Mouse (Mus musculus): ENCODE measurements around the gene Gm20696.

Gm20696 gene

GRCm38 (mm10) chr6:99251222-99251621 is 415.4 kb downstream of the Gm20696 start:
- DNase-seq: no peak

GRCm38 (mm10) chr6:99249496-99250030 is 417.0 kb downstream of the Gm20696 start:
- no peak for DNase-seq

GRCm38 (mm10) chr6:99248396-99248795 is 418.2 kb downstream of the Gm20696 start:
- DNase-seq: no peak

- DNase-seq: no peak
Measured at GRCm38 (mm10) chr6:99241625-99242395, 424.8 kb downstream of the Gm20696 start.

GRCm38 (mm10) chr6:99240764-99241163 is 425.8 kb downstream of the Gm20696 start:
- DNase-seq: no peak

GRCm38 (mm10) chr6:99235588-99235987 is 431.0 kb downstream of the Gm20696 start:
- DNase-seq: no peak

- DNase-seq: no peak
Measured at GRCm38 (mm10) chr6:99233411-99233810, 433.2 kb downstream of the Gm20696 start.

GRCm38 (mm10) chr6:99228336-99228870 is 438.2 kb downstream of the Gm20696 start:
- DNase-seq: no peak

- DNase-seq: no peak
Measured at GRCm38 (mm10) chr6:99221147-99221546, 445.4 kb downstream of the Gm20696 start.

- DNase-seq: no peak
Measured at GRCm38 (mm10) chr6:99220472-99220871, 446.1 kb downstream of the Gm20696 start.

GRCm38 (mm10) chr6:99217846-99218245 is 448.8 kb downstream of the Gm20696 start:
- DNase-seq: no peak

GRCm38 (mm10) chr6:99217155-99217554 is 449.4 kb downstream of the Gm20696 start:
- no peak for DNase-seq

GRCm38 (mm10) chr6:99212461-99212860 is 454.1 kb downstream of the Gm20696 start:
- no peak for DNase-seq

GRCm38 (mm10) chr6:99211663-99212333 is 454.8 kb downstream of the Gm20696 start:
- no peak for DNase-seq

- DNase-seq: no peak
Measured at GRCm38 (mm10) chr6:99210161-99210560, 456.4 kb downstream of the Gm20696 start.

Measured in lung, adult 18-20 months (tissue).